Mouse (Mus musculus) embryonic facial prominence, embryonic 12.5 days (tissue): ENCODE results near the gene Stpg4. TPM values are rescaled to one million over a fixed set of nuclear protein-coding genes. Genes with fewer than 3 reads are reported as not detected.

Experiments used
- ATAC-seq: fragments of 200-750 bp; cut with Nextera tagmentation; 2 replicates; pipeline ENCODE4 v1.8.0; 2017; ENCODE audit not compliant: insufficient number of reproducible peaks, insufficient read depth, low FRiP score, low TSS enrichment
- H3K27ac ChIP-seq: fragments of 300-500 bp; sonication (generic); 2 replicates; pipeline ENCODE4 v1.5.1; 2016; ENCODE audit warnings: mild to moderate bottlenecking
- H3K27me3 ChIP-seq: fragments of 300-500 bp; sonication (generic); 2 replicates; pipeline ENCODE4 v1.6.1; 2016; ENCODE audit warnings: mild to moderate bottlenecking, moderate library complexity
- H3K36me3 ChIP-seq: fragments of 300-500 bp; sonication (generic); 2 replicates; pipeline ENCODE4 v1.6.1; 2016; ENCODE audit warnings: mild to moderate bottlenecking
- H3K4me1 ChIP-seq: fragments of 300-500 bp; sonication (generic); 2 replicates; pipeline ENCODE4 v1.6.1; 2016
- H3K4me2 ChIP-seq: fragments of 300-500 bp; sonication (generic); replicated peaks from 2 replicates; pipeline ENCODE4 v1.6.1; 2016; ENCODE audit warnings: mild to moderate bottlenecking, moderate library complexity
- H3K4me3 ChIP-seq: fragments of 300-500 bp; sonication (generic); 2 replicates; pipeline ENCODE4 v1.5.1; 2016; ENCODE audit warnings: mild to moderate bottlenecking
- H3K9ac ChIP-seq: fragments of 300-500 bp; sonication (generic); 2 replicates; pipeline ENCODE4 v1.6.1; 2016; ENCODE audit warnings: mild to moderate bottlenecking, moderate library complexity
- H3K9me3 ChIP-seq: fragments of 300-500 bp; sonication (generic); 2 replicates; pipeline ENCODE4 v1.6.1; 2016; ENCODE audit warnings: mild to moderate bottlenecking, moderate library complexity
- WGBS: fragments of 180-500 bp; shearing (Covaris S2); methylation state at CpG from one replicate; pipeline ENCODE4 v1.1.7; 2016; 5-methylcytosine and 5-hydroxymethylcytosine counted together
- polyA plus RNA-seq: library from polyadenylated mRNA; unstranded; fragments of >200 nt; fragmentation: Nextera tagmentation; extraction: Ambion mirVana; gene quantifications from 2 replicates; pipeline ENCODE4 v1.2.1, GENCODE M21; 2016

Gene Stpg4
- polyA plus RNA-seq, 1 experiment from 2014 or later: not detected

GRCm38 (mm10) chr17:87344441-87345251 lies 82.9 kb downstream of the Stpg4 start:
- peaks cover 25% of the 10 kb centered on the region for H3K4me1 ChIP-seq
- no peaks in the 10 kb centered on the region for H3K27me3 ChIP-seq
- ATAC-seq: no peak
- no peaks in the 10 kb centered on the region for H3K36me3 ChIP-seq
- no peak overlapping the region; the same call in 1 of the 2 replicates for H3K27ac ChIP-seq
- no peak overlapping the region for H3K4me3 ChIP-seq
- H3K9me3 ChIP-seq: no peaks in the 10 kb centered on the region
- H3K4me2 ChIP-seq: no peak overlapping the region
- H3K9ac ChIP-seq: no peak overlapping the region
- WGBS: 57% methylated on average over 18 of the region's 18 CpGs

GRCm38 (mm10) chr17:87343060-87343703 lies 84.4 kb downstream of the Stpg4 start:
- no peaks in the 10 kb centered on the region for H3K9me3 ChIP-seq
- no peaks in the 10 kb centered on the region for H3K27me3 ChIP-seq
- WGBS: 60% methylated on average over 8 of the region's 8 CpGs
- ATAC-seq: no peak
- no peak overlapping the region for H3K27ac ChIP-seq
- H3K4me1 ChIP-seq: peaks cover 16% of the 10 kb centered on the region
- no peak overlapping the region for H3K4me3 ChIP-seq
- no peak overlapping the region for H3K9ac ChIP-seq
- no peaks in the 10 kb centered on the region for H3K36me3 ChIP-seq
- H3K4me2 ChIP-seq: no peak overlapping the region

Other genes with a start within 250 kb of the Stpg4 start
- gene Mcfd2, start 161.8 kb downstream of the Stpg4 start, polyA plus RNA-seq: 77.9 and 85.1 TPM in 2 replicates
- 4.8 and 5.8 TPM in 2 replicates for gene Ttc7, start 144.9 kb downstream of the Stpg4 start, polyA plus RNA-seq
- gene Calm2, start 19.2 kb upstream of the Stpg4 start, polyA plus RNA-seq: 823 and 840 TPM in 2 replicates
- gene Epcam, start 208.2 kb upstream of the Stpg4 start, polyA plus RNA-seq: 88.1 and 89.8 TPM in 2 replicates
- gene Msh2, start 244.6 kb upstream of the Stpg4 start, polyA plus RNA-seq: 107 and 114 TPM in 2 replicates